In the genomic region with DNA sequence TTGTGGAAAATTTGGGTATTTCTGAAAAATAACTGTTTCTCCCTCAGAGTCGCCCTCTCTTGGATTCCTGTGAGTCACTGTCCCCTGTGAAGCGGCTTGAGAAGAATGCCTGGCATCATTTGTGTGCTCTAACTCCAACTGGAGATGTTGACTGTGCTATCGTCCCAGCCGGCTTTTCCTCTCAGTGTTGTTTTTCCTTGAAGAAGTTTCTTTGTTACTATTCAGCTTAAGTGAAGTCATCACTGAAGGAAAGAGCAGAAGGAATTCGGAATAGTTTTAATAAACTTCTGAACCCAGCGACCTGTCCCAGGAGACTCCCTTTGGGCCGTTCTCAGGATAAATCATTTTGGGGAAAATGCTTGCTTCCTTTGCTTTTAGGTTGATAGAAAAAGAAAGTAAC, we compare ENCODE assay signal across 16 mouse cellular contexts. TPM values are rescaled to one million over a fixed set of nuclear protein-coding genes. Genes with fewer than 3 reads are reported as not detected.
DNase-seq lines count a peak whose midpoint lies in the region; ATAC-seq and TF ChIP-seq lines count a peak whose summit lies in the region.
"Had no signal": no experiment of that assay in that cellular context is flagged by ENCODE, and none has a peak within 500 bp of the region (broad histone marks: within the 10 kb centered on the region; RNA-seq: fewer than 3 reads in every experiment).

No protein-coding gene starts in this region.

- WGBS in heart, adult 2 months: 40% methylated on average over 7 of the region's 7 CpGs
- 48% methylated on average over 7 of the region's 7 CpGs for WGBS in heart, embryonic 12.5 days
- 46% methylated on average over 7 of the region's 7 CpGs for WGBS in kidney, postnatal 0 days

- H3K4me3 ChIP-seq in heart, adult 2 months: no peak overlapping the region
- no peak overlapping the region for H3K4me3 ChIP-seq in heart, embryonic 12.5 days
- no peak overlapping the region for H3K4me3 ChIP-seq in kidney, postnatal 0 days (replicated peaks; ENCODE audit: low read depth, low read length)
- H3K4me3 ChIP-seq: forebrain, embryonic 10.5 days; limb, embryonic 15.5 days had no signal

- no peaks in the 10 kb centered on the region for H3K79me2 ChIP-seq in heart, adult 2 months (replicated peaks; ENCODE audit: control insufficient read depth, insufficient read depth, low read length)

- intact Hi-C loops in heart, adult 2 months (cut with DNase I): no loop called here

- no peak for ATAC-seq in heart, embryonic 12.5 days (ENCODE audit: insufficient number of reproducible peaks, low FRiP score)
- ATAC-seq in kidney, postnatal 0 days (replicated peaks; ENCODE audit: low FRiP score, low read depth): no peak
- ATAC-seq: intestine, embryonic 16.5 days had no signal

- peak in 1 of 2 experiments; percentile 41 for DNase-seq in heart, adult 2 months
- DNase-seq in NIH3T3 (ENCODE audit: low read depth): peak; percentile 31
- peak; percentile 59 for DNase-seq in gastrocnemius, postnatal 25 days
- DNase-seq in kidney, postnatal 0 days (ENCODE audit: low spot score): peak; percentile 79
- DNase-seq in embryo, embryonic 10 days (ENCODE audit: low spot score): no peak
- DNase-seq in adrenal gland, adult 8-10 months: no peak
- no peak for DNase-seq in spleen, postnatal 4 days (ENCODE audit: low spot score in 2 of 2)
- DNase-seq: adrenal gland, postnatal 36 days; cerebellum, adult 18-20 months; lung, embryonic 14.5 days; thymus, postnatal 4 days had no signal

- no peaks in the 10 kb centered on the region for H3K9me3 ChIP-seq in heart, embryonic 12.5 days (replicated peaks)
- H3K9me3 ChIP-seq in kidney, postnatal 0 days (replicated peaks; ENCODE audit: low read length): no peaks in the 10 kb centered on the region
- H3K9me3 ChIP-seq: forebrain, embryonic 10.5 days; limb, embryonic 15.5 days had no signal

- no peak overlapping the region for H3K4me2 ChIP-seq in heart, embryonic 12.5 days
- peak overlapping the region; percentile 1; the same call in 1 of the 2 replicates for H3K4me2 ChIP-seq in kidney, postnatal 0 days (ENCODE audit: low read length)
- H3K4me2 ChIP-seq: limb, embryonic 15.5 days; lung, embryonic 14.5 days had no signal

- TF ChIP-seq POLR2A in heart, adult 2 months (IDR thresholded peaks at IDR 0.05; ENCODE audit: insufficient read depth, low read depth, low read length): no peak

- TF ChIP-seq EP300 in heart, adult 2 months (IDR thresholded peaks at IDR 0.05; ENCODE audit: insufficient read depth, low read depth, low read length): no peak

- H3K27ac ChIP-seq in heart, adult 2 months: peak overlapping the region; percentile 44; the same call in 1 of the 2 replicates
- no peak overlapping the region for H3K27ac ChIP-seq in heart, embryonic 12.5 days (ENCODE audit: poor library complexity, severe bottlenecking)
- peak overlapping the region; percentile 36; the same call in 1 of the 2 replicates for H3K27ac ChIP-seq in kidney, postnatal 0 days
- H3K27ac ChIP-seq: forebrain, embryonic 10.5 days; limb, embryonic 15.5 days had no signal

- peaks cover 8% of the 10 kb centered on the region for H3K4me1 ChIP-seq in heart, adult 2 months (ENCODE audit: control insufficient read depth, insufficient read depth, low read length)
- peaks cover 16% of the 10 kb centered on the region for H3K4me1 ChIP-seq in heart, embryonic 12.5 days (replicated peaks)
- H3K4me1 ChIP-seq in kidney, postnatal 0 days (replicated peaks; ENCODE audit: insufficient read depth, low read length): 0 out of 2 replicates have a peak, but pooled peaks cover 7% of the 10 kb centered on the region

- no peaks in the 10 kb centered on the region for H3K36me3 ChIP-seq in heart, adult 2 months (ENCODE audit: control insufficient read depth, insufficient read depth, low read length)
- no peaks in the 10 kb centered on the region for H3K36me3 ChIP-seq in heart, embryonic 12.5 days
- no peaks in the 10 kb centered on the region for H3K36me3 ChIP-seq in kidney, postnatal 0 days (ENCODE audit: insufficient read depth, low read length)
- H3K36me3 ChIP-seq: forebrain, embryonic 10.5 days; limb, embryonic 15.5 days had no signal

- no peaks in the 10 kb centered on the region for H3K27me3 ChIP-seq in heart, adult 2 months (ENCODE audit: control insufficient read depth, insufficient read depth, low read length)
- H3K27me3 ChIP-seq in heart, embryonic 12.5 days (replicated peaks): 0 out of 2 replicates have a peak, but pooled peaks cover 6% of the 10 kb centered on the region
- H3K27me3 ChIP-seq in kidney, postnatal 0 days (ENCODE audit: insufficient read depth, low read length): no peaks in the 10 kb centered on the region
- H3K27me3 ChIP-seq: CH12.LX; limb, embryonic 15.5 days had no signal

- TF ChIP-seq CTCF in heart, adult 2 months (IDR thresholded peaks at IDR 0.05): peak; percentile 46
- 0 out of 2 replicates have a peak, but pooled peaks have one; percentile 28 for TF ChIP-seq CTCF in kidney, postnatal 0 days (IDR thresholded peaks at IDR 0.05; ENCODE audit: low read depth)

- H3K9ac ChIP-seq in heart, adult 2 months (ENCODE audit: low read depth, low read length): no peak overlapping the region; the same call in 1 of the 2 replicates
- no peak overlapping the region for H3K9ac ChIP-seq in heart, embryonic 12.5 days
- no peak overlapping the region for H3K9ac ChIP-seq in kidney, postnatal 0 days (ENCODE audit: low read depth, low read length)
- H3K9ac ChIP-seq: limb, embryonic 15.5 days; lung, embryonic 14.5 days had no signal

RNA-seq across cellular contexts. Expression of gene Zfp326, which starts 44.2 kb away (rescaled TPM):
- 10 to 100 TPM in 1 of 2 experiments, 1 to 10 TPM in 1; 9.3 to 10.7 TPM for total RNA-seq in heart, adult 2 months (2021)
- polyA plus RNA-seq in heart, adult 2 months (2012; rRNA removed): 5.5 and 7.0 TPM in 2 replicates
- polyA plus RNA-seq in heart, embryonic 12.5 days (2016; fragmentation: Nextera tagmentation; extraction: Ambion mirVana): 35.6 and 36.7 TPM in 2 replicates
- 1 to 10 TPM; 8.3 to 8.5 TPM for total RNA-seq in gastrocnemius, postnatal 25 days (2021)
- 28.9 and 32.3 TPM in 2 replicates for polyA plus RNA-seq in kidney, postnatal 0 days (2015; fragmentation: Nextera tagmentation; extraction: Ambion mirVana)
- total RNA-seq in adrenal gland, adult 8-10 months (2022): 10 to 100 TPM; 17.0 to 31.9 (median 26.2) TPM

Comparison
In these comparisons a context has a peak if more than half of its experiments do, and no peak if none do; other contexts are left out.
1. DNase-seq: peak in NIH3T3 (single experiment), gastrocnemius, postnatal 25 days (single experiment) and kidney, postnatal 0 days (single experiment); none in embryo, embryonic 10 days (single experiment), adrenal gland, adult 8-10 months (single experiment) and spleen, postnatal 4 days (0 of 2).